ENCODE assay signal across 21 mouse cellular contexts in the genomic region with DNA sequence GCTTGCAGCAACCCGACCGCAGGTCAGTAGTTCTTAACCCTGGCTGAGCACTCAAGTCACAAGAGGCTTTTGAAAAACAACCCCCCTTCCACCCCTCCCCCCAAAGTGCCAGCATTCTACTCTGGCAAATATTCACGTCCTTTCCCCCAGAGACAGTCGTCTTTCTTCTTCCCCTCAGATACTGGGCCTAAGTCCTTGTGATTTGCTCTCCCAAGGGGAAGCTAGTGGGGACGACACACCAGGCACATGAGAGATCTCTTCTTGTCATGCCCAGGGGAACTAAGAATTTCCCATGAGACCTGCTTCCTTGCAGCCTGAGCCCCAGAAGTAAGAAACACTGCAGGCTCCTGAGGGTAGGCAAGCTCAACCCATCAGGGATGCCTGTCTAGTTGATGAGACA. TPM values are rescaled to one million over a fixed set of nuclear protein-coding genes. Genes with fewer than 3 reads are reported as not detected.
DNase-seq lines count a peak whose midpoint lies in the region; ATAC-seq and TF ChIP-seq lines count a peak whose summit lies in the region.
"Had no signal": no experiment of that assay in that cellular context is flagged by ENCODE, and none has a peak within 500 bp of the region (broad histone marks: within the 10 kb centered on the region; RNA-seq: fewer than 3 reads in every experiment).

No protein-coding gene starts in this region.

- H3K36me3 ChIP-seq in heart, postnatal 0 days (replicated peaks; ENCODE audit: control insufficient read depth, insufficient read depth, low read length) = peaks cover 38% of the 10 kb centered on the region
- H3K36me3 ChIP-seq in liver, embryonic 15.5 days (replicated peaks) = no peaks in the 10 kb centered on the region
- H3K36me3 ChIP-seq in liver, embryonic 11.5 days (ENCODE audit: control insufficient read depth, insufficient read depth, low read length) = no peaks in the 10 kb centered on the region
- H3K36me3 ChIP-seq: embryonic facial prominence, embryonic 10.5 days had no signal

- H3K27ac ChIP-seq in heart, postnatal 0 days (ENCODE audit: low read depth) = peak overlapping the region; percentile 26; the same call in 1 of the 2 replicates
- no peak overlapping the region for H3K27ac ChIP-seq in liver, embryonic 15.5 days (replicated peaks)
- no peak overlapping the region for H3K27ac ChIP-seq in liver, embryonic 11.5 days (ENCODE audit: low read depth, low read length)
- H3K27ac ChIP-seq: embryonic facial prominence, embryonic 10.5 days had no signal

- intact Hi-C loops in heart, postnatal 25 days (cut with DNase I) = no loop called here

- peaks cover 17% of the 10 kb centered on the region; the same call in 1 of the 2 replicates for H3K4me1 ChIP-seq in heart, postnatal 0 days (ENCODE audit: control insufficient read depth, insufficient read depth)
- H3K4me1 ChIP-seq in liver, embryonic 15.5 days (replicated peaks) = peaks cover 13% of the 10 kb centered on the region
- no peaks in the 10 kb centered on the region for H3K4me1 ChIP-seq in liver, embryonic 11.5 days (replicated peaks; ENCODE audit: control insufficient read depth, insufficient read depth, low read length)

- TF ChIP-seq EP300 in heart, postnatal 0 days (IDR thresholded peaks at IDR 0.05; ENCODE audit: low read depth) = no peak

- H3K27me3 ChIP-seq in heart, postnatal 0 days (ENCODE audit: control insufficient read depth, insufficient read depth, low read length) = no peaks in the 10 kb centered on the region
- H3K27me3 ChIP-seq in liver, embryonic 15.5 days = no peaks in the 10 kb centered on the region
- H3K27me3 ChIP-seq in liver, embryonic 11.5 days (replicated peaks; ENCODE audit: control insufficient read depth, insufficient read depth, low read length) = no peaks in the 10 kb centered on the region

- H3K4me3 ChIP-seq in heart, postnatal 0 days (ENCODE audit: low read depth, low read length) = no peak overlapping the region
- H3K4me3 ChIP-seq in liver, embryonic 15.5 days (replicated peaks) = no peak overlapping the region
- H3K4me3 ChIP-seq in liver, embryonic 11.5 days (ENCODE audit: low read depth, low read length) = no peak overlapping the region
- H3K4me3 ChIP-seq: embryonic facial prominence, embryonic 10.5 days had no signal

- no peak for DNase-seq in heart, postnatal 0 days (ENCODE audit: low spot score)
- no peak for DNase-seq in heart, postnatal 25 days (ENCODE audit: low spot score)
- DNase-seq in liver, embryonic 11.5 days (ENCODE audit: low spot score) = no peak
- peak; percentile 12 for DNase-seq in naive thymus-derived CD4-positive, alpha-beta T cell, adult 2 months (ENCODE audit: low read depth)
- peak; percentile 31 for DNase-seq in yolk sac, embryonic 10.5 days (ENCODE audit: low spot score)
- DNase-seq in thymus, postnatal 14 days = no peak
- DNase-seq: cerebellum, adult 9-10 months; layer of hippocampus, adult 9-11 months; lung, adult 18-20 months; retina, postnatal 1 day had no signal

- no peak for ATAC-seq in heart, postnatal 0 days (ENCODE audit: insufficient read depth, low read depth)
- peak; percentile 6; the same call in 1 of the 2 replicates for ATAC-seq in liver, embryonic 15.5 days (ENCODE audit: insufficient read depth)
- no peak for ATAC-seq in liver, embryonic 11.5 days (replicated peaks; ENCODE audit: low FRiP score)
- ATAC-seq: hindbrain, embryonic 16.5 days; intestine, embryonic 16.5 days had no signal

- no peak for TF ChIP-seq CTCF in heart, postnatal 0 days (IDR thresholded peaks at IDR 0.05; ENCODE audit: low read depth)

- no peaks in the 10 kb centered on the region for H3K9me3 ChIP-seq in heart, postnatal 0 days (replicated peaks; ENCODE audit: control insufficient read depth, low read length)
- no peaks in the 10 kb centered on the region for H3K9me3 ChIP-seq in liver, embryonic 15.5 days (replicated peaks)
- H3K9me3 ChIP-seq in liver, embryonic 11.5 days (ENCODE audit: control insufficient read depth, low read length) = no peaks in the 10 kb centered on the region
- H3K9me3 ChIP-seq: embryonic facial prominence, embryonic 10.5 days had no signal

- H3K4me2 ChIP-seq in heart, postnatal 0 days (ENCODE audit: low read depth, low read length) = no peak overlapping the region
- H3K4me2 ChIP-seq in liver, embryonic 15.5 days = no peak overlapping the region
- H3K4me2 ChIP-seq in liver, embryonic 11.5 days = no peak overlapping the region

- no peak overlapping the region for H3K9ac ChIP-seq in heart, postnatal 0 days (replicated peaks; ENCODE audit: low read depth, low read length)
- H3K9ac ChIP-seq in liver, embryonic 15.5 days = no peak overlapping the region
- H3K9ac ChIP-seq in liver, embryonic 11.5 days (ENCODE audit: low read depth, low read length) = no peak overlapping the region

- WGBS in heart, postnatal 0 days = 40% methylated on average over 5 of the region's 5 CpGs
- 50% methylated on average over 5 of the region's 5 CpGs for WGBS in liver, embryonic 15.5 days (ENCODE audit: insufficient replicate concordance)
- 56% methylated on average over 5 of the region's 5 CpGs for WGBS in liver, embryonic 11.5 days

RNA-seq across cellular contexts. Expression of a gene that starts 8.4 kb away (rescaled TPM):
- total RNA-seq in heart, postnatal 0 days (2014; rRNA removed; ENCODE audit: low replicate concordance) = 572 and 632 TPM in 2 replicates
- 289 and 380 TPM in 2 replicates for polyA plus RNA-seq in heart, postnatal 0 days (2015; fragmentation: Nextera tagmentation; extraction: Ambion mirVana)
- total RNA-seq in heart, postnatal 25 days (2021) = 100 to 1,000 TPM; 497 to 569 TPM
- polyA plus RNA-seq in liver, embryonic 15.5 days (2015; fragmentation: Nextera tagmentation; extraction: Ambion mirVana) = 3.5 and 3.9 TPM in 2 replicates
- polyA plus RNA-seq in liver, embryonic 11.5 days (2014; fragmentation: Nextera tagmentation; extraction: Ambion mirVana) = 1.2 and 2.8 TPM in 2 replicates
- total RNA-seq: common myeloid progenitor, adult 5-6 weeks; hematopoietic stem cell, adult 5-6 weeks; neutrophil, adult 5-6 weeks had no signal

RNA-seq across cellular contexts. Expression of a gene that starts 36.6 kb away (rescaled TPM):
- total RNA-seq in heart, postnatal 0 days (2014; rRNA removed; ENCODE audit: low replicate concordance) = not detected in 2 replicates
- not detected in 2 replicates for polyA plus RNA-seq in heart, postnatal 0 days (2015; fragmentation: Nextera tagmentation; extraction: Ambion mirVana)
- not detected for total RNA-seq in heart, postnatal 25 days (2021)
- polyA plus RNA-seq in liver, embryonic 15.5 days (2015; fragmentation: Nextera tagmentation; extraction: Ambion mirVana) = not detected in 2 replicates
- not detected in 2 replicates for polyA plus RNA-seq in liver, embryonic 11.5 days (2014; fragmentation: Nextera tagmentation; extraction: Ambion mirVana)
- total RNA-seq: adrenal gland, adult 2 months; common myeloid progenitor, adult 5-6 weeks; gastrocnemius, adult 18-20 months; granulocyte monocyte progenitor cell, adult 5-6 weeks; hematopoietic stem cell, adult 5-6 weeks; neutrophil, adult 5-6 weeks had no signal
- polyA plus RNA-seq: intestine, embryonic 16.5 days; limb, embryonic 11.5 days had no signal

RNA-seq across cellular contexts. Expression of a gene that starts 41.1 kb away (rescaled TPM):
- total RNA-seq in heart, postnatal 0 days (2014; rRNA removed; ENCODE audit: low replicate concordance) = 8.6 and 12.2 TPM in 2 replicates
- 5.0 and 5.7 TPM in 2 replicates for polyA plus RNA-seq in heart, postnatal 0 days (2015; fragmentation: Nextera tagmentation; extraction: Ambion mirVana)
- 1 to 10 TPM; 4.4 to 4.9 TPM for total RNA-seq in heart, postnatal 25 days (2021)
- 28.5 and 28.9 TPM in 2 replicates for polyA plus RNA-seq in liver, embryonic 15.5 days (2015; fragmentation: Nextera tagmentation; extraction: Ambion mirVana)
- polyA plus RNA-seq in liver, embryonic 11.5 days (2014; fragmentation: Nextera tagmentation; extraction: Ambion mirVana) = 15.9 and 20.2 TPM in 2 replicates

Comparison
In these comparisons a context has a peak if more than half of its experiments do, and no peak if none do; other contexts are left out.
1. DNase-seq: peak in naive thymus-derived CD4-positive, alpha-beta T cell, adult 2 months (single experiment) and yolk sac, embryonic 10.5 days (single experiment); none in heart, postnatal 0 days (single experiment), heart, postnatal 25 days (single experiment), liver, embryonic 11.5 days (single experiment) and thymus, postnatal 14 days (single experiment).
2. RNA of a gene that starts 8.4 kb away (polyA plus RNA-seq): 289 to 380 TPM in heart, postnatal 0 days; 3.5 to 3.9 TPM in liver, embryonic 15.5 days and 1.2 to 2.8 TPM in liver, embryonic 11.5 days; every median in the first group is over 10 times any median in the second.